Mouse (Mus musculus) left cerebral cortex, adult 2 months (tissue): Measurements from ENCODE around the gene Apobr. TPM values are rescaled to one million over a fixed set of nuclear protein-coding genes. Genes with fewer than 3 reads are reported as not detected.

Experiments
- DNase-seq, 2 experiments: peaks; one replicate each; pipeline ENCODE4 v3.0.0; 2021 to 2022; ENCODE audit warnings: low spot score in 2 of 2, mixed read lengths in 1 of 2; ENCODE audit errors: extremely low spot score in 1 of 2
- H3K27ac ChIP-seq: fragments of 200-600 bp; 2 replicates; pipeline ENCODE4 v1.8.1; 2022
- H3K4me3 ChIP-seq: fragments of 200-600 bp; 2 replicates; pipeline ENCODE4 v1.8.1; 2022
- CTCF ChIP-seq: fragments of 200-600 bp; IDR thresholded peaks from 2 replicates; pipeline ENCODE4 v1.8.1; 2022; ENCODE audit warnings: antibody characterized with exemption, mild to moderate bottlenecking, moderate library complexity
- intact Hi-C: fragments of 180-260 bp; cut with DNase I; formaldehyde crosslinking; loops from one replicate; pipeline ENCODE4 v1.15.1; 2025
- long read RNA-seq, 2 experiments: library from polyadenylated mRNA; stranded (forward); transcript quantifications; one replicate each; pipeline ENCODE4 v2.0.0; 2021; ENCODE audit warnings: borderline mapping rate in 2 of 2
- total RNA-seq, 2 experiments: library from RNA; stranded (reverse); gene quantifications; 2 replicates each; pipeline ENCODE4 v1.2.3; 2021

Gene Apobr
- 1 to 10 TPM in 1 of 2 experiments, under 1 TPM in 1; 0.45 to 1.2 TPM for total RNA-seq
- long read RNA-seq, experiment 1, partial matches to known transcripts: 0 of 1 reads
- long read RNA-seq, experiment 1, other reads (novel, unspliced or antisense): 0 of 1 reads
- long read RNA-seq, experiment 2: 0 reads

DNA sequence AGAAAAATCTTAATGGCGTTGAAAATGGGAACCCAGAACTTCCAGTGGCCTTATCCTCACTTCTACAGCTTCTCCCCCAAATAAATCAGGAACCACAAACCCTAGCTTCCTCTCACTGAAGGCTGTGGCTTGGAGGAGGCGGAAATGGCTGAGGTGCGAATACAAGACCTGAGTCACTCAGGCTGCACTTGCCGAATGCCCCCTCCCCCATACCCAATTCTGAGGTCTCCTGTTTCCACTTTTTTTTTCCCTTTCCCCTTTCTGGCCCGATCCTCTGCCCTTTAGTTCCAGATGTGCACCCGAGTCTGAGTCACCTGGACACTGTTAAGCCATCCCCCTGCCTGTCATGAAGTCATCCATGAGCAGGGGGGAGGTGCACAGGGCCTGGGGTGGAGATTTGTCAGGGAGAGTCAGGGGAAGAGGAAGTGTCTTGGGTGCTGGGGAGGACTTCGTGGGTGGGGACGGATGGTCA lies at the start of gene Apobr:
Gene Apobr, plus strand, starts transcription at position 437 of the 472 bp plus-strand sequence.
- Histone ChIP-seq H3K4me3 (peak within 1 kb of the TSS; percentile 68), H3K27ac (peak within 1 kb of the TSS; percentile 94)
- intact Hi-C loops: no loop called here
- DNase-seq: no peak
- no peak for TF ChIP-seq CTCF

DNA sequence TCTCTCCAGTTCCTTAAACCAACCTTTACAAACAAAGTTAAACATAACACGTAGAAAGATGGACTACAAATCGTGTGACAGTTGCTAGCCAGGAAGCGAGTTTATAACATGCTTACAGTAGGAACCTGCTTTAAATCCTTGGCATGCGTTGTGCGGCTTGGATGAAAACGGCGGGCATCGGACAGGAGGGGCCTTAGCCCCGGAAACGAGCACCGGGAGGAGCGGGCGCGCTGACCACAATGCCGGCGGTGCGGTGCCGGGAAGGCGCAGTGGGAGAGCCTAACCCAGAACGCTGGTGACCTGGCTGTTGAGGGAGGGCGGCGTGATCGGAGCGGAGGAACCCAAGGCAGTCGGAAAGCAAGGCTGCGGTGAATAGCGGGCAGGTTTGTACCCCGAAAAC lies 49.0 kb upstream of the Apobr start:
- Histone ChIP-seq H3K4me3 (peak overlapping the region; percentile 35), H3K27ac (no peak overlapping the region)
- intact Hi-C loops: no loop called here
- no peak for TF ChIP-seq CTCF
- DNase-seq: no peak

DNA sequence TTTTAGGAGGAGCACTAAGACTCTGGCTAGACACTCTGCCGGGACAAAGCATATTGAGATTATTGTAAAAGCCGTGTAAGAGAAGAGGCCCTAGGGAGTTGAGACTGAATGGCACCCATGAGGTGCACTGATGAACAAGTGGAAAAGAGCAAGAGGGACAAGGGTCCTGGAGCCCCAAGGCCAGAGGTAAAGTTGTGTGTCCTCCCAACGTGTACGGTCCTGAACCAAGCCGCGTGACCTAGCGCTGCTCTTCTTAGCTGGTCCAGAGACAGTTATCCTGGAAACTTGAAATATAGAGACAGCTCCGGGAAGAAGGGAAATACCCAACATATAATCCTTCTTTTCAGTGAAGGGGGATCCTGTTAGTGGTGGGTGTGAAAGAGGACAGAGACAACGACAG lies 48.3 kb upstream of the Apobr start:
- Histone ChIP-seq H3K27ac (no peak overlapping the region), H3K4me3 (no peak overlapping the region; the same call in 1 of the 2 replicates)
- no peak for TF ChIP-seq CTCF
- DNase-seq: no peak
- intact Hi-C loops: no loop called here

DNA sequence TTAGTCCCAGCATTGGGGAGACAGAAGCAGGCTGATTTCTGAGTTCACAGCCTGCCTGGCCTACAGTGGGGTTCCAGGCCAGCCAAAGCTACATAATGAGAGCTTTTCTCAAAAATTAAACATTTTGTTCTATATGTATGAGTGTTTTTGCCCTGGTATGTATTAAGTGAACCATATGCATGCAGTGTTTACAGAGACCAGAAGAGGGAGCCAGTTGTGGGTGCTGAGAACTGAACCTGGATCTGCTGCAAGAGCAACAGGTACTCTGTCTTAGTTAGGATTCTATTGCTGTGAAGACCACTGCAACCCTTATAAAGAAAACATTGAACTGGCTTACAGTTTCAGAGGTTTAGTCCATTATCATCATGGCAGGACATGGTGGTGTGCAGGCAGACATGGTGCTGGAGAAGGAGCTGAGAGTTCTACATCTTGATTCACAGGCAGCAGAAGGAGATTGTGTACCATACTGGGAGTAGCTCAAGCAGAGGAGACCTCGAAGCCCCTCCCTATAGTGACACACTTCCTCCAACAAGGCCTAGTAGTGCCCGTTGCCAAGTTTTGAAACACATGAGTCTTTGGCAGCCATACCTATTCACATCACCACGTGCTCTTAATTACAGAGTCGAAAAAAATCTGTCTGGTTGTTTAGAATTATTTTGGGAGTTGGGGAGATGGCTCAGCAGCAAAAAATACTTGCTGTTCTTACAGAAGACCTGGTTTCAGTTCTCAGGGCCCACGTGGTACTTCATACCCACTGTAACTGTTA lies 46.7 kb upstream of the Apobr start:
- no peak overlapping the region for H3K27ac ChIP-seq
- no peak overlapping the region for H3K4me3 ChIP-seq
- DNase-seq: no peak
- intact Hi-C loops: no loop called here
- TF ChIP-seq CTCF: peak; percentile 49

DNA sequence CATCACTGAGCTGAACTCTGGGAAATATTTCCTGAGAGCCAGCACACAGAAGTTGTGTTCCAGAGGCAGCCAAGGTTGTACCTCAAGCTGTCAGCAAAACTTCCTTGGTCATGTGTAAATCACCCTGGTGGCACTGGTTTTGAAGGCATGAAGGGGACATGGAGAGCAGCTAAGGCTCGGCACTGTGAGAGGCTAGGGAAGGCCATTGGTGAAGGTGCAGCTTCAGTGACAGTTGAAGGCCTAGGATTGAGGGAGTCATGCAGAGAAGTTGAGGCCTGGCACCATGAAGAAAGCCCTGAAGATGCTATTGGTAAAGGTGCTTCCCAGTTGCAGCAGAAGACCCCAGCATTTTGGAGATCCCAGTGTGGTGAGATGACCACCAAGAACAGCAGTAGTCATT lies 43.1 kb upstream of the Apobr start:
- intact Hi-C loops: no loop called here
- no peak for TF ChIP-seq CTCF
- Histone ChIP-seq H3K27ac (no peak overlapping the region), H3K4me3 (no peak overlapping the region)
- DNase-seq: no peak

DNA sequence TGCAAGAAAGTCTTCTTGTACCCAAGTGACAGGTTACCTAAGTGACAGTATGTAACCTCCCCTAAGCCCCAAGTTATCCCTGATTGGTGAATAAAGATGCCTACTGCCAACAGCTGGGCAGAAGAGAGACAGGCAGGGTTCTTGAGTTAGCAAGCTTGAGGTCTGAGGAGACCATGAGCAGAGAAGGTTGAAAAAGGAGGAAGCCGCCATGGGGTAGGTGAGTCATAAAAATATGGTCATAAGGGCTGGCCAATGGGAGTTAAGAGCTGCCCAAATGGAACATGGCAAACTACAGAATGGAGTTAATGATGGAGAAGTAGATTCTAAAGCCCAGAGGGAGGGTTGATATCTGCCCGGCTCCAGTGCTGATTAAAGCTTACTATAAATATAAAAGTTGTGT lies 39.1 kb upstream of the Apobr start:
- DNase-seq: no peak
- Histone ChIP-seq H3K27ac (no peak overlapping the region), H3K4me3 (no peak overlapping the region)
- intact Hi-C loops: no loop called here
- TF ChIP-seq CTCF: no peak

DNA sequence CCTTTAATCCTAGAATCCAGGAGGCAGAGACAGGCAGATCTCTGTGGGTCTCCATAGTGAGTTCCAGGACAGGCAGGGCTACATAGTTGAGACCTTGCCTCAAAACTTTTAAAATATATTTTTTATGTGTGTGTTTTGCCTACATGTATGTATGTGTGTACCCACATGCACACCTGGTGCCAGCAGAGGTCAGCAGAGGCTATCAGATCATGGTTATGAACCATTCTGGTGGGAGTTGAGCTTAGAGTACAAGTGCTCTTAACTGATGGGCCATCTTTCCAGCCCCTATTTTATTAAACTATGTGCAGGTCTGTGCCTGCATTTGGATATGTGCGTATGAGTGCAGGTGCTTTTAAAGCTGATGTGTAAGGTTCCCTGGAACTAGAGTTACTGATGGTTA lies 29.9 kb upstream of the Apobr start:
- intact Hi-C loops: no loop called here
- H3K27ac ChIP-seq: no peak overlapping the region
- DNase-seq: no peak
- H3K4me3 ChIP-seq: no peak overlapping the region
- TF ChIP-seq CTCF: no peak; the same call in 1 of the 2 replicates

DNA sequence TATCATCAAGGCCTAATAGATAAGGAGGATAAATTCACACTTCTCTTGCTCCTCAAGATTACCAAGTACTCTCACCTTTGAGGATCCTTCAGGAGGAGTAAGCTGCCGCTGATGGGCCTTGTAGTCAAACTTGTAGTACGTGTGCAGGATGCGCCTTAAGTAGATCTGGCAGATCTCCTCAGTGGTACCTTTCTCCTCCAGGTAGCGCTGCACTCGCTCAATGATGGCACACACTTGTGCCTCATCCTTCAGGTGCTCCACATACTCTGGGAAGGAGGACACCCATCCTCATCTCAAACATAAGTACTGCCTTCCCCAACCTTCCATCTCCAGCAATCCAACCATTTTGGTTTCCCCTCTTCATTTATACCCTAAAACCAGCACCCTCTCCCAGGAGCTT lies 28.1 kb upstream of the Apobr start:
- no peak for DNase-seq
- TF ChIP-seq CTCF: no peak
- intact Hi-C loops: no loop called here
- Histone ChIP-seq H3K27ac (no peak overlapping the region), H3K4me3 (no peak overlapping the region)

DNA sequence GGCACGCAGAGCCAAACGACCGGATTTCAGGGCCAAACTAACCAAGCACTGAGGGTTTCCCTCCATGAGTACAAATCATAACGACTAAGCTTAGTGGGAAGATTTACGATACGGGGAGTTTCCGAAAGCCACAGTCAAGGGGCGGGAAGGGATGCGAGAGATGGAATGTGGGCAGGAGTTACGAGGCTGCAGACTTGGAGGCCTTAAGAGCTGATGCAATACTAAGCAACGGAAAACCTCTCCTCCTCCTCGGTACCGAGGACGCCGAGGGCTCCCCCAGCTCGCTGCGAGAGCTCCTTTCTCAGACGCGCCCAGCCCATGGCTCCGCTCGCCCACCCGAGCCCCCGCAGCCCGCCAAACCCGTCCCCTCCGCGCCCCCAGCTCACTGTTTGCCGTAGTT lies 19.0 kb upstream of the Apobr start:
- TF ChIP-seq CTCF: no peak
- Histone ChIP-seq H3K4me3 (peak overlapping the region; percentile 85), H3K27ac (peak overlapping the region; percentile 85)
- no peak for DNase-seq
- intact Hi-C loops: no loop called here

DNA sequence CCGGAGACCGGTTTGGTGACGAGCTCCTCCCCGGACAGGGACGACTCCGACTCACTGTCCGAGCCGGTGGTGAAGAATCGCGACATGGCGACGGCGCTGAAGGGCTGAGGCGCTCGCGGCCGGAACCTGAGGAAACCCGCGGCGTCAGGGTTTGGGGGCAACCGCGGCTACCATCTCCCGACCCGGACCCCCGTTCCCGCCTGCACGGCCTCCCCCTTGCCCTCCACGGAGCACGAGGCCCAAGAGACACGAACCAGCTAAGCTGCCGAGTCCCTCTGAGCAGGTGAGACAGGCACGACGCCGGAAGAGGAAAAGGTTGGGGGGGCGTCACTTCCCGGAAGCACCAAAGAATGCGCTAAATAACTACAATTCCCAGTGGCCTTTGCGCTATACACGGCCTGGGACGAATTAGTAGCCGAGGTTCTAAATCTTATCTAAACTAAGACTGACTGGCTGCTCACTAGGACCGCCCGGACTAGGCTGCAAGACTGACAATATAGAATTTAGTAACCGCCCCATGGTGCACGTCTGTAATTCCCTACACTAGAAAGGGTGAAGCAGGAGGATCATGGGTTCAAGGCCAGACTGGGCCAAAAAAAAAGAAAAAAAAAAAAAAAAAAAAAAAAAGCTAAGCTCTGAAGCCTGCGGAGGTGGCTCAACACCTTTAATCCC lies 18.5 kb upstream of the Apobr start, which contains the start of gene Eif3c:
Gene Eif3c, minus strand, starts transcription at position 318 of the 672 bp plus-strand sequence.
- intact Hi-C loops: no loop called here
- Histone ChIP-seq H3K4me3 (peak within 1 kb of the TSS; percentile 85), H3K27ac (peak within 1 kb of the TSS; percentile 85)
- DNase-seq: peak; percentile 80 to 85
- no peak for TF ChIP-seq CTCF

DNA sequence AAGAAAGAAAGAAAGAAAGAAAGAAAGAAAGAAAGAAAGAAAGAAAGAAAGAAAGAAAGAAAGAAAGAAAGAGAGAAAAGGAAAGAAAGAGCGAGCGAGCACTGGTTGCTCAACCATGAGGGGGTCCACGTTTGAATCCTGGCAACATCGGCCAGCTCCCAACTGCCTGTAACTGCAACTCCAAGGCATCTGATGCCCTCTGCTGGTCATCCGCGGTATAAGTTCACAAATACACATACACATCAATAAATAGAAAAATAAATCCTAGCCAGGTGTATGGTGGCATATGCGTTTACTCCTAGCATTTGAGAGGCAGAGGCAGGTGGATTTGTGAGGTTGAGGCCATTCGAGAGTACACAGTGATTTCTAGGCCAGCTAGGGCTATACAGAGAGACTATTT lies 7.8 kb upstream of the Apobr start:
- Histone ChIP-seq H3K27ac (no peak overlapping the region), H3K4me3 (no peak overlapping the region)
- TF ChIP-seq CTCF: peak; percentile 59
- intact Hi-C loops: no loop called here
- DNase-seq: no peak

DNA sequence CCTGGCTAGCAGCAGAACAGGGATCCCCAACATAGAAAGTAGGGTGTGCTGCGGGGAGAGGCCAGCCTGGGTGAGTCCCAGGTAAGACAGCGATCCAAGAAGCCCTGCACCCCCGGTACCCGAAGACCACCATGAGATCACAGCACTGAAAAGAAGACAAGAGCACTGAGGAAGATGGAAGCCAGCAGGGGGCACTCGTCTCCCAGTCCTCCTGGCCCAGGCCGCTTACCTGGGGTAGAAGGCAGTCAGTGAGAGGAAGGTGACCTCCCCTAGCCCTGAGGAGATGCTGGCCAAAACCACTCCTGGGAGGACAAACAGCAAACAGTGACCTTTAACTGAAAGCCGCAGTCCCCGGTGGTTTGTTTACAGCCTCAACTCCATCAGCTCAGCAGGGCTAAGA lies 5.6 kb upstream of the Apobr start:
- no peak overlapping the region for H3K4me3 ChIP-seq
- intact Hi-C loops: loop anchor here (2.0 kb wide), 1 partner anchor 58 kb away; no protein-coding TSS in a partner anchor
- peak; percentile 65 for TF ChIP-seq CTCF
- DNase-seq: peak; percentile 28 to 46
- H3K27ac ChIP-seq: no peak overlapping the region
